16 mouse cellular contexts compared by ENCODE assay signal in genomic region chr1:110012153-110012552, GRCm38 (mm10). TPM values are rescaled to one million over a fixed set of nuclear protein-coding genes. Genes with fewer than 3 reads are reported as not detected.
"Had no signal": no experiment of that assay in that cellular context is flagged by ENCODE, and none has a peak within 500 bp of the region (broad histone marks: within the 10 kb centered on the region; RNA-seq: fewer than 3 reads in every experiment).

No protein-coding gene starts in this region.

- DNase-seq: kidney, postnatal 10 days; kidney, postnatal 36 days; layer of hippocampus, postnatal 36 days; liver, embryonic 13.5 days; lung, adult 2 months; lung, postnatal 14 days; lung, postnatal 4 days; midbrain, embryonic 14.5 days; right cerebral cortex, adult 18-20 months; right cerebral cortex, postnatal 14 days; right cerebral cortex, postnatal 4 days; thymus, adult 18-20 months; thymus, postnatal 36 days had no signal

RNA-seq across cellular contexts. Expression of gene Cdh7, which starts 29.9 kb away (rescaled TPM):
- total RNA-seq: liver, adult 2 months; megakaryocyte progenitor cell, adult 5-6 weeks; megakaryocyte-erythroid progenitor cell, adult 5-6 weeks had no signal
